16 mouse cellular contexts compared by ENCODE assay signal in the genomic region with DNA sequence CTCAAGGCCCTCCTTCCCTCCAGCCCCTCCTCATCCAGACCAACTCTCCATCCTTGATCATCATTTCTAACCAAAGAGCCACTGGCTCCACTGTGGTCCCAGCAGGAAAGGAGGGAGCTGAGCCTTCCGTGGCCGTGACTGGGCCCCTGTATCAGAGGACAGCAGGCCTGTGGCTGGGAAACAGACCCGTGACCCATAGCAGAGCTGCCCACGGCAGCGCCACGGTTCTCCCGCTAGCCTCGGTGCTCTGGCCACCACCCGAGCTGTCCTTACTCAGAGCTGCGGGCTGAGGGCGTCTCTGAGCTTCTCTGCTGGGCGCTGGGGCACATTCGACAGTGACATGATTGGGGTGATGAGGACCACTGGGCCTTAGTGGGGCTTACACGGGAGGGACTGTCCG. TPM values are rescaled to one million over a fixed set of nuclear protein-coding genes. Genes with fewer than 3 reads are reported as not detected.
"Had no signal": no experiment of that assay in that cellular context is flagged by ENCODE, and none has a peak within 500 bp of the region (broad histone marks: within the 10 kb centered on the region; RNA-seq: fewer than 3 reads in every experiment).

No protein-coding gene starts in this region.

- DNase-seq: cerebellum, adult 9-11 months; gastrocnemius, adult 2 months; gastrocnemius, postnatal 25 days; gastrocnemius, postnatal 36 days had no signal

- H3K27me3 ChIP-seq: embryonic facial prominence, embryonic 12.5 days; embryonic facial prominence, embryonic 13.5 days; embryonic facial prominence, embryonic 15.5 days; forebrain, embryonic 12.5 days; forebrain, embryonic 13.5 days; forebrain, embryonic 15.5 days had no signal

- H3K27ac ChIP-seq: embryonic facial prominence, embryonic 10.5 days; embryonic facial prominence, embryonic 12.5 days; embryonic facial prominence, embryonic 13.5 days; embryonic facial prominence, embryonic 15.5 days; forebrain, embryonic 12.5 days; forebrain, embryonic 13.5 days; forebrain, embryonic 15.5 days; gastrocnemius, adult 2 months had no signal

- H3K9ac ChIP-seq: embryonic facial prominence, embryonic 12.5 days; embryonic facial prominence, embryonic 13.5 days; embryonic facial prominence, embryonic 15.5 days; forebrain, embryonic 12.5 days; forebrain, embryonic 13.5 days; forebrain, embryonic 15.5 days; forebrain, postnatal 0 days had no signal

- H3K4me3 ChIP-seq: embryonic facial prominence, embryonic 10.5 days; embryonic facial prominence, embryonic 12.5 days; embryonic facial prominence, embryonic 13.5 days; embryonic facial prominence, embryonic 15.5 days; erythroblast, embryonic 14.5 days; forebrain, embryonic 10.5 days; forebrain, embryonic 12.5 days; forebrain, embryonic 13.5 days; forebrain, embryonic 15.5 days; gastrocnemius, adult 2 months had no signal

- H3K4me2 ChIP-seq: embryonic facial prominence, embryonic 12.5 days; embryonic facial prominence, embryonic 13.5 days; embryonic facial prominence, embryonic 15.5 days; forebrain, embryonic 12.5 days; forebrain, embryonic 13.5 days; forebrain, embryonic 15.5 days had no signal

- H3K9me3 ChIP-seq: embryonic facial prominence, embryonic 10.5 days; embryonic facial prominence, embryonic 12.5 days; embryonic facial prominence, embryonic 13.5 days; embryonic facial prominence, embryonic 15.5 days; forebrain, embryonic 10.5 days; forebrain, embryonic 12.5 days; forebrain, embryonic 13.5 days; forebrain, embryonic 15.5 days had no signal

- H3K4me1 ChIP-seq: forebrain, embryonic 12.5 days; forebrain, embryonic 13.5 days; forebrain, embryonic 15.5 days had no signal

RNA-seq across cellular contexts. Expression of a gene that starts 57.3 kb away (rescaled TPM):
- total RNA-seq: common myeloid progenitor, adult 5-6 weeks; granulocyte monocyte progenitor cell, adult 5-6 weeks had no signal
- polyA plus RNA-seq: erythroblast, embryonic 14.5 days had no signal
